Mouse (Mus musculus) thymus, postnatal 36 days (tissue): ENCODE results near the gene Kcnmb4.

Source experiments
- DNase-seq, 2 experiments: peaks; one replicate each; pipeline ENCODE4 v3.0.0; 2022; ENCODE audit warnings: mixed read lengths in 2 of 2

Gene Kcnmb4

GRCm38 (mm10) chr10:116397573-116397972 is 76.1 kb downstream of the Kcnmb4 start:
- DNase-seq = peak; percentile 23 to 33

- DNase-seq = no peak
These were observed 76.7 kb downstream of the Kcnmb4 start for GRCm38 (mm10) chr10:116396966-116397365.

GRCm38 (mm10) chr10:116396279-116396678 is 77.4 kb downstream of the Kcnmb4 start:
- no peak for DNase-seq

GRCm38 (mm10) chr10:116394585-116394984 is 79.1 kb downstream of the Kcnmb4 start:
- DNase-seq = no peak

GRCm38 (mm10) chr10:116393790-116394475 is 79.7 kb downstream of the Kcnmb4 start:
- no peak for DNase-seq

- no peak for DNase-seq
These were observed 84.8 kb downstream of the Kcnmb4 start for GRCm38 (mm10) chr10:116388840-116389239.

DNA sequence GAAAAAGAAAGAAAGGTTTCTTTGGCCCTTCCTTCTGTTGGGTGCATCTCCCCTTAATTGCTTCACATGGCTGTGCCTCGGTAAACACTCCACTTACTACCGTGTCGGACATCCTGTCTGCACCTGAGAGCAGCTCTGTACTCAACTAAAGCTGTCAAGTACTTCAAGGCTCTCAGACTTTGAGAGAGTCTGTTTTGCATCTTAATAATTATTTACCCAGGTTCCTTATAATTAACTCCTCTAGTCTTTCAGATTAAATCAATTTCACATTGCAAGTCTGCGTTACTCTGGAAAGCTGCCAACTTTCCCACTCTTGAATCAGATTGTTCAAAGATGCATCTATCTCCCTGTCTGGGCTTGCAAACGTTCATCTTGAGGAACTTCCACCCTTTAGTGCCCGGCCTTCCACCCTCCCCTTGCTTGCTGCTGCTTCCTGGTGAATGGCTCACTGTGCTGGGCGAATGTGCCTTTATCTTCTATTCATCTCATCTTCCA is 87.2 kb downstream of the Kcnmb4 start:
- no peak for DNase-seq

GRCm38 (mm10) chr10:116384401-116384800 is 89.3 kb downstream of the Kcnmb4 start:
- no peak for DNase-seq

DNA sequence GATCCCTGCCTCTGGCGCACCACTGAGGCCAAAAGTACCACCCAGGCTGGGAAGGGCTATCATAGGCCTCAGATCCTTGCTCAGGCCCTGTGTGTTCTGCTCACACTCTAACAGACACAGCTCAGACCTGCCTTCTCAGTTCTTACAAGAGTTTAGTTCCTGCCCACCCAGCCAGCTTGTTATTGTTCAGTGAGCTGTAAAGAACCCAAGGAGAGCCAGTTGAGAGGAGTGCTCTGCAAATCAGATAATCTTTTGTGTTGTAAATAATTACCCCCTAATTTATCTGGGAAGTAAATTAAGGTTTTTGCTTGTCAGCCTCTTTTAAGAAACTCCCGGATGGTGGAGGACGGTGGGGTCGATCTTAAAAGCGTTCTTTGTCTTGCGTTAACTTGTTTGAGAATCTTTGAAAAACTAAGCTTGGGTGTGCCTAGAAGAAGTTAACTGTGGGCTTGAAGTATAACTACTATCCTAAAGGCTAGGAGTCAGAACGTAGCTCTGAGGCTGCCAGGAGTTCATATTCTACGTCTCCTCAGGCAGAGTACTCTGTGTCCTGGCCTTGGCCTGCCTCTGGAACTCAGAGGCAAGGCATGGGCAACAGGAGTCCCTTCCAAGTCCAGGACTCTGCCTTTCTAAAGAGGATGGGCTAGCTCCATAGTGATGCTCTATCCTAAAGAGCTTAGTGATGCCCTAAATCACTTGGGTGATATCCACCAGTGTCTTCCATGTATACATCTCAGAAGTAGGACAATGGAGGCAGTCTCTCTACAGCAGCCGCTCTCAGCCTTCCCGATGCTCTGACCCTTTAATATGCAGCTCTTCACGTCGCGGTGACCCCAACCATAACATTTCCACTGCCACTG is 90.6 kb downstream of the Kcnmb4 start:
- no peak for DNase-seq

DNA sequence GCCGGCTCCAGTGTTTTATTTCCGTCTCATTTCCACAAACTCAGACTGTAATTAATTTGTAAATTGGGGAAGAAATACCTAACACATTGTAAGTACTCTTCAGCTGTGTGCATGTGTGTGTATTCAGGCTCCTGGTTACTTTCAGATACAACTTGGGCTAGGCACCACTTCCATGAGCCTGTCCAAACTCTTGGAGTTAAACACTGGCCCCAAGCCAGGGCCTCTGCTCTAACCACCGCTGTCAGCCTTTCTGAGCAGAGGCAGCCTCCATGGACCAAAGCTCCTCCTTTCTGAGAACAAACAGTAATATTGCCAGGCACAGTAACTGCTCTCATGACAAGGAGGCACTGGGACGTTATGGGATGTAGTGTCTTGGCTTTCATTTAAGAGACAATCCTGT is 96.8 kb downstream of the Kcnmb4 start:
- no peak for DNase-seq

DNA sequence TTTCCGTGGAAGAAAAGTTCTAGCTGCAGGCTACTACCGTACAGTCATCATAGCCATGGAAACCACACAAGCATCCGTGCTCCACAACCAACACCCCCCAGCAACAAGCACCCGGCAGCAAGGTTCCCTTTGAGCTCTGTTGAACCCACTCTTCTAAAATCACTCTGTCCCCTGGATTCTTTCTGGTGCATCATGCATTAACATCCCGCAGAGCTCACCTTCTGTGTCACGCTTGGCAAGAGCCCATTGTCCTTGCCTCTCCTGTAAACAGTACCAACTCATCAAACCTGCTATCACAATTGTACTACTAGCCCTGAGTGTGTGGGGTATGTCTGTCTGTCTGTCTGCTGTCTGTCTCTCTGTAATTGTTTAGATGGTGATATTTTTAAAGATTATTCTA is 99.6 kb downstream of the Kcnmb4 start:
- DNase-seq = no peak

- DNase-seq = no peak
These were observed 102.5 kb downstream of the Kcnmb4 start for GRCm38 (mm10) chr10:116370991-116371725.
